Mouse (Mus musculus) cortical plate, adult 2 months (tissue): ENCODE data around the gene Tmcc3.
A peak's percentile ranks its signal among the peaks of the same experiment; 100 is the strongest.

Experiments used
- CTCF ChIP-seq: fragments of 200-500 bp; IDR thresholded peaks from 2 replicates; pipeline ENCODE4 v1.5.1; 2011; ENCODE audit warnings: mild to moderate bottlenecking, control low read depth, low read length; ENCODE audit not compliant: insufficient read depth; ENCODE audit errors: extremely low read depth
- POLR2A ChIP-seq: fragments of 200-500 bp; IDR thresholded peaks from 2 replicates; pipeline ENCODE4 v1.6.1; 2011; ENCODE audit warnings: mild to moderate bottlenecking, low read length, control low read depth; ENCODE audit not compliant: insufficient read depth; ENCODE audit errors: extremely low read depth

GRCm38 (mm10) chr10:94378383-94378782 lies 66.6 kb downstream of the Tmcc3 start:
- TF ChIP-seq CTCF, result peak; percentile 38; the same call in 1 of the 2 replicates
- peak; percentile 43; the same call in 1 of the 2 replicates for TF ChIP-seq POLR2A
